23 mouse cellular contexts compared by ENCODE assay signal in genomic region chrX:105366284-105366683, GRCm38 (mm10).
DNase-seq lines count a peak whose midpoint lies in the region; ATAC-seq and TF ChIP-seq lines count a peak whose summit lies in the region.
"Had no signal": no experiment of that assay in that cellular context is flagged by ENCODE, and none has a peak within 500 bp of the region (broad histone marks: within the 10 kb centered on the region; RNA-seq: fewer than 3 reads in every experiment).

No protein-coding gene starts in this region.

- peak overlapping the region; percentile 3; the same call in 1 of the 2 replicates for H3K27ac ChIP-seq in embryonic facial prominence, embryonic 13.5 days
- no peak overlapping the region for H3K27ac ChIP-seq in embryonic facial prominence, embryonic 10.5 days (replicated peaks)
- H3K27ac ChIP-seq in limb, embryonic 13.5 days: no peak overlapping the region
- H3K27ac ChIP-seq in limb, embryonic 10.5 days: no peak overlapping the region
- no peak overlapping the region for H3K27ac ChIP-seq in forebrain, embryonic 15.5 days (replicated peaks)
- H3K27ac ChIP-seq: hindbrain, embryonic 10.5 days; hindbrain, postnatal 0 days; intestine, embryonic 15.5 days; liver, embryonic 15.5 days; lung, embryonic 15.5 days; midbrain, embryonic 12.5 days; neural tube, embryonic 15.5 days had no signal

- ATAC-seq in embryonic facial prominence, embryonic 13.5 days (ENCODE audit: insufficient number of reproducible peaks, insufficient read depth, low FRiP score, low TSS enrichment, low read depth): no peak
- 0 out of 2 replicates have a peak, but pooled peaks have one; percentile 32 for ATAC-seq in limb, embryonic 13.5 days (ENCODE audit: low FRiP score, low read depth)
- ATAC-seq in forebrain, embryonic 15.5 days (replicated peaks): 0 out of 2 replicates have a peak, but pooled peaks have one; percentile 35
- ATAC-seq: hindbrain, postnatal 0 days; intestine, embryonic 15.5 days had no signal

- H3K36me3 ChIP-seq in embryonic facial prominence, embryonic 13.5 days: no peaks in the 10 kb centered on the region
- H3K36me3 ChIP-seq in embryonic facial prominence, embryonic 10.5 days (replicated peaks): no peaks in the 10 kb centered on the region
- H3K36me3 ChIP-seq in limb, embryonic 13.5 days: no peaks in the 10 kb centered on the region
- H3K36me3 ChIP-seq in limb, embryonic 10.5 days: no peaks in the 10 kb centered on the region
- H3K36me3 ChIP-seq in forebrain, embryonic 15.5 days: no peaks in the 10 kb centered on the region
- H3K36me3 ChIP-seq: intestine, embryonic 15.5 days; liver, embryonic 15.5 days; lung, embryonic 15.5 days; neural tube, embryonic 15.5 days had no signal

- peaks cover 36% of the 10 kb centered on the region for H3K27me3 ChIP-seq in embryonic facial prominence, embryonic 13.5 days
- H3K27me3 ChIP-seq in embryonic facial prominence, embryonic 10.5 days (replicated peaks; ENCODE audit: low read depth, poor library complexity, severe bottlenecking): peaks cover 81% of the 10 kb centered on the region
- H3K27me3 ChIP-seq in limb, embryonic 13.5 days: peaks cover 31% of the 10 kb centered on the region
- peaks cover 90% of the 10 kb centered on the region for H3K27me3 ChIP-seq in limb, embryonic 10.5 days (ENCODE audit: low read depth, poor library complexity, severe bottlenecking)
- H3K27me3 ChIP-seq in forebrain, embryonic 15.5 days: no peaks in the 10 kb centered on the region; the same call in 1 of the 2 replicates
- H3K27me3 ChIP-seq: intestine, embryonic 15.5 days; liver, embryonic 15.5 days had no signal

- H3K9ac ChIP-seq in embryonic facial prominence, embryonic 13.5 days: no peak overlapping the region
- no peak overlapping the region for H3K9ac ChIP-seq in limb, embryonic 13.5 days
- H3K9ac ChIP-seq in forebrain, embryonic 15.5 days (replicated peaks): no peak overlapping the region
- H3K9ac ChIP-seq: intestine, embryonic 15.5 days; liver, embryonic 15.5 days; lung, embryonic 15.5 days; midbrain, embryonic 12.5 days; neural tube, embryonic 15.5 days had no signal

- no peaks in the 10 kb centered on the region for H3K9me3 ChIP-seq in embryonic facial prominence, embryonic 13.5 days
- no peaks in the 10 kb centered on the region for H3K9me3 ChIP-seq in embryonic facial prominence, embryonic 10.5 days
- no peaks in the 10 kb centered on the region for H3K9me3 ChIP-seq in limb, embryonic 13.5 days
- H3K9me3 ChIP-seq in limb, embryonic 10.5 days (replicated peaks): no peaks in the 10 kb centered on the region
- no peaks in the 10 kb centered on the region for H3K9me3 ChIP-seq in forebrain, embryonic 15.5 days
- H3K9me3 ChIP-seq: hindbrain, embryonic 10.5 days; intestine, embryonic 15.5 days; liver, embryonic 15.5 days; lung, embryonic 15.5 days; midbrain, embryonic 12.5 days; neural tube, embryonic 15.5 days had no signal

- no peak overlapping the region for H3K4me2 ChIP-seq in embryonic facial prominence, embryonic 13.5 days
- H3K4me2 ChIP-seq in limb, embryonic 13.5 days (replicated peaks): no peak overlapping the region
- no peak overlapping the region for H3K4me2 ChIP-seq in forebrain, embryonic 15.5 days (replicated peaks)
- H3K4me2 ChIP-seq: intestine, embryonic 15.5 days; liver, embryonic 15.5 days; lung, embryonic 15.5 days; midbrain, embryonic 12.5 days; neural tube, embryonic 15.5 days had no signal

- no peak for TF ChIP-seq POLR2A in brain, embryonic 14.5 days (IDR thresholded peaks at IDR 0.05; ENCODE audit: borderline replicate concordance, extremely low read depth, insufficient read depth, insufficient read length, poor library complexity, severe bottlenecking)

- no peak for TF ChIP-seq CTCF in brain, embryonic 14.5 days (IDR thresholded peaks at IDR 0.05; ENCODE audit: borderline replicate concordance, extremely low read depth, insufficient read depth, insufficient read length)

- no peak overlapping the region for H3K4me3 ChIP-seq in embryonic facial prominence, embryonic 13.5 days
- no peak overlapping the region for H3K4me3 ChIP-seq in embryonic facial prominence, embryonic 10.5 days
- no peak overlapping the region for H3K4me3 ChIP-seq in limb, embryonic 13.5 days
- H3K4me3 ChIP-seq in limb, embryonic 10.5 days: no peak overlapping the region
- no peak overlapping the region for H3K4me3 ChIP-seq in forebrain, embryonic 15.5 days
- H3K4me3 ChIP-seq: hindbrain, embryonic 10.5 days; intestine, embryonic 15.5 days; liver, embryonic 15.5 days; lung, embryonic 15.5 days; midbrain, embryonic 12.5 days; neural tube, embryonic 15.5 days had no signal

- DNase-seq in embryonic facial prominence, embryonic 10.5 days (ENCODE audit: low spot score): no peak
- no peak for DNase-seq in limb, embryonic 10.5 days (ENCODE audit: low spot score)
- peak; percentile 63 for DNase-seq in brain, embryonic 14.5 days (ENCODE audit: low read depth)
- no peak for DNase-seq in right cerebral cortex, postnatal 4 days
- DNase-seq in kidney, postnatal 25 days: no peak
- DNase-seq: adrenal gland, postnatal 36 days; cerebellum, adult 2 months; gastrocnemius, postnatal 14 days; heart, postnatal 14 days; kidney, adult 2 months; layer of hippocampus, postnatal 36 days; left cerebral cortex, postnatal 4 days; lung, postnatal 36 days had no signal

- 19% methylated on average over 2 of the region's 2 CpGs for WGBS in embryonic facial prominence, embryonic 13.5 days
- WGBS in embryonic facial prominence, embryonic 10.5 days: 38% methylated on average over 2 of the region's 2 CpGs
- 21% methylated on average over 2 of the region's 2 CpGs for WGBS in limb, embryonic 13.5 days
- 52% methylated on average over 2 of the region's 2 CpGs for WGBS in limb, embryonic 10.5 days
- WGBS in forebrain, embryonic 15.5 days: 21% methylated on average over 2 of the region's 2 CpGs

- H3K4me1 ChIP-seq in embryonic facial prominence, embryonic 13.5 days: 0 out of 2 replicates have a peak, but pooled peaks cover 6% of the 10 kb centered on the region
- H3K4me1 ChIP-seq in embryonic facial prominence, embryonic 10.5 days: no peaks in the 10 kb centered on the region
- H3K4me1 ChIP-seq in limb, embryonic 13.5 days: no peaks in the 10 kb centered on the region
- no peaks in the 10 kb centered on the region for H3K4me1 ChIP-seq in limb, embryonic 10.5 days
- H3K4me1 ChIP-seq in forebrain, embryonic 15.5 days: no peaks in the 10 kb centered on the region
- H3K4me1 ChIP-seq: hindbrain, embryonic 10.5 days; intestine, embryonic 15.5 days; liver, embryonic 15.5 days; lung, embryonic 15.5 days; neural tube, embryonic 15.5 days had no signal
